Mouse (Mus musculus) CD4-positive, CD25-positive, alpha-beta regulatory T cell, adult 4 months (primary cell): ENCODE measurements around the gene Fuk. TPM values are rescaled to one million over a fixed set of nuclear protein-coding genes. Genes with fewer than 3 reads are reported as not detected.
A peak's percentile ranks its signal among the peaks of the same experiment; 100 is the strongest.
"Not testable (repeated sequence)": the region's sequence is repeated elsewhere in the genome, so short reads cannot be mapped to it uniquely, and the experiment has no call there.

Experiments
- ATAC-seq: one replicate; pipeline ENCODE4 v1.8.0; 2017
- polyA plus RNA-seq, 2 experiments: library from polyadenylated mRNA; unstranded; fragments of 100-300 nt; shearing (Covaris generic); gene quantifications; one replicate each; pipeline ENCODE4 v1.2.1; 2017

Gene Fuk
- polyA plus RNA-seq, 2 experiments from 2014 or later: 1.3 to 2.4 TPM

GRCm38 (mm10) chr8:110919341-110920031 is 17.2 kb upstream of the Fuk start, which contains the start of gene St3gal2:
Gene St3gal2, plus strand, starts transcription at chr8:110919922.
- peak; percentile 98 for ATAC-seq

- no peak for ATAC-seq
Measured at GRCm38 (mm10) chr8:110918460-110918859, 16.2 kb upstream of the Fuk start.

GRCm38 (mm10) chr8:110918027-110918426 is 15.7 kb upstream of the Fuk start:
- ATAC-seq: no peak

GRCm38 (mm10) chr8:110917415-110917814 is 15.1 kb upstream of the Fuk start:
- no peak for ATAC-seq

GRCm38 (mm10) chr8:110911576-110912570 is 9.6 kb upstream of the Fuk start:
- ATAC-seq: no peak

GRCm38 (mm10) chr8:110909850-110910249 is 7.6 kb upstream of the Fuk start:
- ATAC-seq: not testable (repeated sequence)

GRCm38 (mm10) chr8:110906682-110907081 is 4.4 kb upstream of the Fuk start:
- ATAC-seq: no peak

GRCm38 (mm10) chr8:110905404-110905803 is 3.1 kb upstream of the Fuk start:
- ATAC-seq: no peak

- ATAC-seq: no peak
Measured at GRCm38 (mm10) chr8:110902579-110902965, 284 bp upstream of the Fuk start.

GRCm38 (mm10) chr8:110901056-110901455 is 1.2 kb downstream of the Fuk start:
- no peak for ATAC-seq

GRCm38 (mm10) chr8:110897495-110897894 is 4.8 kb downstream of the Fuk start:
- ATAC-seq: no peak

GRCm38 (mm10) chr8:110895812-110896211 is 6.5 kb downstream of the Fuk start:
- ATAC-seq: no peak

GRCm38 (mm10) chr8:110895254-110895653 is 7.0 kb downstream of the Fuk start:
- ATAC-seq: no peak

GRCm38 (mm10) chr8:110894851-110895250 is 7.4 kb downstream of the Fuk start:
- ATAC-seq: no peak

GRCm38 (mm10) chr8:110892913-110893312 is 9.4 kb downstream of the Fuk start:
- ATAC-seq: no peak

- no peak for ATAC-seq
Measured at GRCm38 (mm10) chr8:110892040-110892439, 10.2 kb downstream of the Fuk start.

- no peak for ATAC-seq
Measured at GRCm38 (mm10) chr8:110889904-110890470, 12.3 kb downstream of the Fuk start.

GRCm38 (mm10) chr8:110888860-110889259 is 13.4 kb downstream of the Fuk start:
- no peak for ATAC-seq

- ATAC-seq: no peak
Measured at GRCm38 (mm10) chr8:110888441-110888840, 13.8 kb downstream of the Fuk start.

- no peak for ATAC-seq
Measured at GRCm38 (mm10) chr8:110887551-110887950, 14.7 kb downstream of the Fuk start.

- ATAC-seq: no peak
Measured at GRCm38 (mm10) chr8:110886634-110887033, 15.7 kb downstream of the Fuk start.

GRCm38 (mm10) chr8:110883824-110884223 is 18.5 kb downstream of the Fuk start:
- no peak for ATAC-seq

- ATAC-seq: no peak
Measured at GRCm38 (mm10) chr8:110881741-110882310, 20.5 kb downstream of the Fuk start.
